ENCODE assay signal across 8 mouse cellular contexts in the genomic region with DNA sequence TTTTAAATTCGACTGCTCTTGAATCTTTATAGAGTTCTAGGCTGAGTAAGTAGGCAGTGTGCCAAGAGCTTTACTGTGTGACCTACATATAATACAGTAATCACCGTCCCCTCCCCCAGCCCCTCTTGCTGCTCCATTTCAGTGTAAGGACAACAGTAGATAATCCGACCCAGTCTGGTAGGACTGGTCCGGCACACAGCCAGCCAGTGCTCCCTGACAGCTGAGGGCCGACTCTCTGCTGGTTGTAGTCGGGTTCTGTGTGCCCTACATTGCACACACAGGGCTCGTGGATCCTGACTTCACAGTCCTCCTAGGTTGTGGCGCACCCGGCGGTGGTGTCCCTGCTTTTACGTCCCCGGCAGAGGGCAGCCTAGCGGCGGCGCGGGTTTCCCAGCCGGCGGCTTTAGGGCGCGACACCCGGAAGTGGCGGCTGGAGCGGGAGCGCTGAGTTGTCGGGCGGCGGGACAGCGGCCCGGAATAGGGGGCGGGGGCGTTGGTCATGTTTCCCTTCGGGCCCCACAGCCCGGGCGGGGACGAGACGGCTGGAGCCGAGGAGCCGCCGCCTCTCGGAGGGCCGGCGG. TPM values are rescaled to one million over a fixed set of nuclear protein-coding genes. Genes with fewer than 3 reads are reported as not detected.
DNase-seq lines count a peak whose midpoint lies in the region; ATAC-seq and TF ChIP-seq lines count a peak whose summit lies in the region.

A gene (plus strand): TSS at position 433 of the 581 bp plus-strand sequence.

- H3K4me3 ChIP-seq in cortical plate, adult 2 months (ENCODE audit: insufficient read depth, low read length), result peak within 1 kb of the TSS; percentile 54
- peak within 1 kb of the TSS; percentile 99 for H3K4me3 ChIP-seq in megakaryocyte, embryonic 14.5 days (replicated peaks)

- H3K9me3 ChIP-seq in megakaryocyte, embryonic 14.5 days, result peaks cover 3% of the 10 kb centered on the region; the same call in 1 of the 2 replicates

- TF ChIP-seq CTCF in cortical plate, adult 2 months (IDR thresholded peaks at IDR 0.05; ENCODE audit: extremely low read depth, insufficient read depth, low read length), result no peak

- H3K27ac ChIP-seq in cortical plate, adult 2 months (ENCODE audit: insufficient read depth, low read length), result peak within 1 kb of the TSS; percentile 53

- DNase-seq in gastrocnemius, adult 8-10 months (ENCODE audit: low spot score in 2 of 2), result peak; percentile 86 to 87
- peak; percentile 52 for DNase-seq in hindlimb bud, embryonic 11.5 days (ENCODE audit: extremely low spot score, low read depth, low spot score)
- DNase-seq in left cerebral cortex, adult 8-10 months (ENCODE audit: low spot score in 2 of 2), result peak; percentile 80 to 85
- DNase-seq in right cerebral cortex, postnatal 10 days (ENCODE audit: low spot score in 2 of 2), result peak; percentile 93 to 94
- peak; percentile 95 for DNase-seq in urinary bladder, postnatal 25 days (ENCODE audit: low spot score)

- H3K27me3 ChIP-seq in megakaryocyte, embryonic 14.5 days (replicated peaks), result peaks cover 2% of the 10 kb centered on the region

- ATAC-seq in activated CD4-positive, CD25-positive, alpha-beta regulatory T cell, adult 4 months, result peak; percentile 86

- peaks cover 21% of the 10 kb centered on the region for H3K36me3 ChIP-seq in megakaryocyte, embryonic 14.5 days (replicated peaks; ENCODE audit: low read length)

- TF ChIP-seq POLR2A in cortical plate, adult 2 months (IDR thresholded peaks at IDR 0.05; ENCODE audit: extremely low read depth, insufficient read depth, low read length), result peak; percentile 90

- H3K4me1 ChIP-seq in cortical plate, adult 2 months (ENCODE audit: control insufficient read depth, insufficient read depth, low read length), result peaks cover 5% of the 10 kb centered on the region; the same call in 1 of the 2 replicates
- H3K4me1 ChIP-seq in megakaryocyte, embryonic 14.5 days, result peaks cover 28% of the 10 kb centered on the region

RNA-seq across cellular contexts. Expression of the gene that starts here (rescaled TPM):
- polyA plus RNA-seq in activated CD4-positive, CD25-positive, alpha-beta regulatory T cell, adult 4 months (2017; shearing (Covaris generic)), result 1 to 10 TPM; 1.4 to 2.6 TPM
- 8.2 and 9.0 TPM in 2 replicates for polyA plus RNA-seq in cortical plate, adult 2 months (2012; rRNA removed)
- total RNA-seq in gastrocnemius, adult 8-10 months (2022), result 10 to 100 TPM in 2 of 4 experiments, 1 to 10 TPM in 2; 8.3 to 10.5 (median 9.8) TPM
- 10 to 100 TPM; 15.8 to 18.4 (median 16.3) TPM for total RNA-seq in left cerebral cortex, adult 8-10 months (2022)
- 17.0 and 22.3 TPM in 2 replicates for polyA plus RNA-seq in megakaryocyte, embryonic 14.5 days (2012; ENCODE audit: insufficient read depth, low replicate concordance)

Comparison
In these comparisons a context has a peak if more than half of its experiments do, and no peak if none do; other contexts are left out.
1. Peak in every context shown above with its lines: DNase-seq, ATAC-seq, H3K4me3 ChIP-seq and H3K27ac ChIP-seq.